Mouse (Mus musculus) MEL (cell line): ENCODE data around the gene Ywhab. TPM values are rescaled to one million over a fixed set of nuclear protein-coding genes. Genes with fewer than 3 reads are reported as not detected.

ENCODE experiments used
- DNase-seq: peaks from one replicate; pipeline ENCODE4 v3.0.0; 2011; ENCODE audit warnings: low read depth, low spot score
- H3K27ac ChIP-seq: 2 replicates; pipeline ENCODE4 v1.5.1; 2012; ENCODE audit warnings: low read depth, mild to moderate bottlenecking, control low read depth, low read length, moderate library complexity; ENCODE audit not compliant: control insufficient read depth
- H3K27me3 ChIP-seq, 2 experiments: fragments of 150-350 bp in 1 of 2; sonication (generic) in 1 of 2; 2 replicates each; pipeline ENCODE4 v1.6.1; 2012; ENCODE audit warnings: low read length in 2 of 2, mild to moderate bottlenecking in 2 of 2, improper control_type of control experiment in 1 of 2, moderate library complexity in 1 of 2; ENCODE audit not compliant: insufficient read depth in 2 of 2, control insufficient read depth in 1 of 2
- H3K36me3 ChIP-seq, 2 experiments: 2 replicates each; pipeline ENCODE4 v1.6.1; 2012 to 2014; ENCODE audit warnings: low read length in 2 of 2, improper control_type of control experiment in 1 of 2, inconsistent platforms in 1 of 2, mild to moderate bottlenecking in 1 of 2; ENCODE audit not compliant: insufficient read depth in 2 of 2, control insufficient read depth in 1 of 2
- H3K4me1 ChIP-seq, 2 experiments: fragments of 150-350 bp in 1 of 2; sonication (generic) in 1 of 2; 2 replicates each; pipeline ENCODE4 v1.6.1; 2012; ENCODE audit warnings: low read length in 2 of 2, improper control_type of control experiment in 1 of 2, mild to moderate bottlenecking in 1 of 2; ENCODE audit not compliant: insufficient read depth in 2 of 2, control insufficient read depth in 1 of 2
- H3K4me3 ChIP-seq, 2 experiments: fragments of 150-350 bp in 1 of 2; sonication (generic) in 1 of 2; 2 replicates each; pipeline ENCODE4 v1.5.1; 2012; ENCODE audit warnings: low read depth in 2 of 2, low read length in 2 of 2, mild to moderate bottlenecking in 2 of 2, moderate library complexity in 2 of 2, control low read depth in 1 of 2, improper control_type of control experiment in 1 of 2; ENCODE audit not compliant: control insufficient read depth in 1 of 2, insufficient read depth in 1 of 2
- H3K79me2 ChIP-seq: 2 replicates; pipeline ENCODE4 v1.6.1; 2012; ENCODE audit warnings: mild to moderate bottlenecking, low read length, moderate library complexity; ENCODE audit not compliant: control insufficient read depth, poor library complexity, insufficient read depth
- H3K9ac ChIP-seq: 2 replicates; pipeline ENCODE4 v1.6.1; 2012; ENCODE audit warnings: low read depth, mild to moderate bottlenecking, control low read depth, low read length, moderate library complexity; ENCODE audit not compliant: control insufficient read depth, poor library complexity, severe bottlenecking
- H3K9me3 ChIP-seq: fragments of 150-350 bp; sonication (generic); replicated peaks from 2 replicates; pipeline ENCODE4 v1.6.1; 2012; ENCODE audit warnings: mild to moderate bottlenecking, low read length, improper control_type of control experiment, moderate library complexity; ENCODE audit not compliant: insufficient read depth
- CHD1 ChIP-seq: IDR thresholded peaks from 2 replicates; pipeline ENCODE4 v1.6.1; 2012; ENCODE audit warnings: low read depth, mild to moderate bottlenecking, inconsistent platforms, low read length, improper control_type of control experiment
- CTCF ChIP-seq, 3 experiments: IDR thresholded peaks in 2 of 3; conservative IDR thresholded peaks in 1 of 3; 2 replicates each; pipeline ENCODE4 v1.5.1; 2011 to 2012; ENCODE audit warnings: low read length in 3 of 3, low read depth in 2 of 3, mild to moderate bottlenecking in 2 of 3, improper control_type of control experiment in 1 of 3, inconsistent platforms in 1 of 3, mixed read lengths in 1 of 3, moderate library complexity in 1 of 3; ENCODE audit not compliant: control insufficient read depth in 1 of 3, insufficient read depth in 1 of 3, poor library complexity in 1 of 3, severe bottlenecking in 1 of 3
- E2F4 ChIP-seq: IDR thresholded peaks from 2 replicates; pipeline ENCODE4 v1.6.1; 2011; ENCODE audit warnings: low read depth, low read length, improper control_type of control experiment, borderline replicate concordance
- ETS1 ChIP-seq: IDR thresholded peaks from 2 replicates; pipeline ENCODE4 v1.6.1; 2012; ENCODE audit warnings: low read depth, mild to moderate bottlenecking, inconsistent platforms, low read length, improper control_type of control experiment, moderate library complexity
- JUND ChIP-seq: IDR thresholded peaks from 2 replicates; pipeline ENCODE4 v1.6.1; 2011; ENCODE audit warnings: low read depth, mild to moderate bottlenecking, improper control_type of control experiment, low read length
- MAFK ChIP-seq: IDR thresholded peaks from 2 replicates; pipeline ENCODE4 v1.6.1; 2011; ENCODE audit warnings: low read depth, mild to moderate bottlenecking, low read length, improper control_type of control experiment, borderline replicate concordance
- MAX ChIP-seq: IDR thresholded peaks from 2 replicates; pipeline ENCODE4 v1.6.1; 2011; ENCODE audit warnings: low read length, improper control_type of control experiment
- MAZ ChIP-seq: IDR thresholded peaks from 2 replicates; pipeline ENCODE4 v1.6.1; 2012; ENCODE audit warnings: low read depth, mild to moderate bottlenecking, inconsistent platforms, low read length, improper control_type of control experiment
- MXI1 ChIP-seq: IDR thresholded peaks from 2 replicates; pipeline ENCODE4 v1.6.1; 2011; ENCODE audit warnings: mild to moderate bottlenecking, low read depth, low read length, improper control_type of control experiment
- MYB ChIP-seq: IDR thresholded peaks from 2 replicates; pipeline ENCODE4 v1.6.1; 2011; ENCODE audit warnings: mild to moderate bottlenecking, low read depth, low read length, improper control_type of control experiment
- MYC ChIP-seq: IDR thresholded peaks from 2 replicates; pipeline ENCODE4 v1.6.1; 2011; ENCODE audit warnings: low read depth, mild to moderate bottlenecking, low read length, improper control_type of control experiment, moderate library complexity
- NELFE ChIP-seq: IDR thresholded peaks from 2 replicates; pipeline ENCODE4 v1.6.1; 2011; ENCODE audit warnings: low read depth, low read length, improper control_type of control experiment
- POLR2A ChIP-seq, 2 experiments: IDR thresholded peaks; 2 replicates each; pipeline ENCODE4 v1.6.1; 2011 to 2012; ENCODE audit warnings: low read length in 2 of 2, mild to moderate bottlenecking in 2 of 2, control low read depth in 1 of 2, improper control_type of control experiment in 1 of 2, low read depth in 1 of 2, moderate library complexity in 1 of 2; ENCODE audit not compliant: control insufficient read depth in 1 of 2, insufficient read depth in 1 of 2, poor library complexity in 1 of 2
- POLR2AphosphoS2 ChIP-seq: IDR thresholded peaks from 2 replicates; pipeline ENCODE4 v1.6.1; 2011; ENCODE audit warnings: low read length, improper control_type of control experiment
- POLR2AphosphoS5 ChIP-seq: IDR thresholded peaks from 2 replicates; pipeline ENCODE4 v1.6.1; 2012; ENCODE audit warnings: low read depth, borderline replicate concordance, mild to moderate bottlenecking, inconsistent platforms, low read length, moderate library complexity, mixed read lengths
- SIN3A ChIP-seq: IDR thresholded peaks from 2 replicates; pipeline ENCODE4 v1.6.1; 2012; ENCODE audit warnings: low read length, improper control_type of control experiment, inconsistent platforms
- SMC3 ChIP-seq: IDR thresholded peaks from 2 replicates; pipeline ENCODE4 v1.6.1; 2011; ENCODE audit warnings: low read depth, low read length, improper control_type of control experiment
- TAL1 ChIP-seq: IDR thresholded peaks from 2 replicates; pipeline ENCODE4 v1.6.1; 2012; ENCODE audit warnings: mild to moderate bottlenecking, inconsistent platforms, low read length, moderate library complexity, mixed read lengths
- TBP ChIP-seq: IDR thresholded peaks from 2 replicates; pipeline ENCODE4 v1.8.0; 2011; ENCODE audit warnings: low read depth, low read length, improper control_type of control experiment
- TCF12 ChIP-seq: IDR thresholded peaks from 2 replicates; pipeline ENCODE4 v1.6.1; 2014; ENCODE audit warnings: low read depth, mild to moderate bottlenecking, inconsistent platforms, low read length, improper control_type of control experiment, moderate library complexity
- UBTF ChIP-seq: IDR thresholded peaks from 2 replicates; pipeline ENCODE4 v1.6.1; 2012; ENCODE audit warnings: low read depth, mild to moderate bottlenecking, inconsistent platforms, low read length, improper control_type of control experiment, moderate library complexity, borderline replicate concordance; ENCODE audit not compliant: insufficient read depth
- USF2 ChIP-seq, 2 experiments: IDR thresholded peaks; 2 replicates each; pipeline ENCODE4 v1.6.1; 2011 to 2012; ENCODE audit warnings: improper control_type of control experiment in 2 of 2, low read length in 2 of 2, borderline replicate concordance in 1 of 2, inconsistent platforms in 1 of 2, low read depth in 1 of 2, mild to moderate bottlenecking in 1 of 2; ENCODE audit not compliant: insufficient read depth in 1 of 2
- ZC3H11A ChIP-seq: IDR thresholded peaks from 2 replicates; pipeline ENCODE4 v1.6.1; 2012; ENCODE audit warnings: low read depth, mild to moderate bottlenecking, inconsistent platforms, low read length, improper control_type of control experiment
- ZKSCAN1 ChIP-seq: IDR thresholded peaks from 2 replicates; pipeline ENCODE4 v1.6.1; 2012; ENCODE audit warnings: low read depth, mild to moderate bottlenecking, inconsistent platforms, low read length, improper control_type of control experiment, moderate library complexity
- ZMIZ1 ChIP-seq: IDR thresholded peaks from 2 replicates; pipeline ENCODE4 v1.6.1; 2012; ENCODE audit warnings: low read depth, mild to moderate bottlenecking, inconsistent platforms, low read length, improper control_type of control experiment, moderate library complexity
- polyA plus RNA-seq, 2 experiments: library from polyadenylated mRNA; stranded (reverse) in 1 of 2; unstranded in 1 of 2; fragments of >175 nt in 1 of 2; fragments of >200 nt in 1 of 2; gene quantifications; 2 replicates each; pipeline versions ENCODE4 v1.2.1 to v1.2.4; 2012; ENCODE audit warnings: low replicate concordance in 2 of 2, low read depth in 1 of 2; ENCODE audit not compliant: insufficient read length in 2 of 2, insufficient read depth in 1 of 2, missing spikeins in 1 of 2
- total RNA-seq: library from RNA; depleted of rRNA; stranded (reverse); fragments of 300-350 nt; gene quantifications from 2 replicates; pipeline ENCODE4 v1.2.3, GENCODE M21; 2012

The Ywhab gene
- total and polyA plus RNA-seq, 3 experiments, result 71.4 to 717 (median 179) TPM

- Histone ChIP-seq H3K9ac (no peak overlapping the region), H3K79me2 (peaks cover 75% of the 10 kb centered on the region), H3K36me3 (peaks cover 15 to 29% of the 10 kb centered on the region in 2 experiments), H3K9me3 (no peaks in the 10 kb centered on the region), H3K27ac (no peak overlapping the region), H3K4me1 (peaks cover 3 to 15% of the 10 kb centered on the region in 2 experiments), H3K4me3 (no peak overlapping the region), H3K27me3 (no peaks in the 10 kb centered on the region)
- TF ChIP-seq JUND, result no peak
- TF ChIP-seq SMC3, result no peak
- TF ChIP-seq TAL1, result no peak
- no peak for TF ChIP-seq POLR2AphosphoS2
- no peak for TF ChIP-seq ZKSCAN1
- no peak for TF ChIP-seq MYB
- no peak for TF ChIP-seq ETS1
- no peak for DNase-seq
Measured at GRCm38 (mm10) chr2:163998981-163999380, 4.2 kb downstream of the Ywhab start.

- TF ChIP-seq UBTF (no peak), USF2 (IDR thresholded peaks at IDR 0.05; ENCODE audit: borderline replicate concordance in 1 of 2, insufficient read depth in 1 of 2, low read depth in 1 of 2, low read length in 2 of 2) (no peak), ZC3H11A (no peak), MXI1 (no peak), NELFE (no peak), TCF12 (no peak), POLR2A (IDR thresholded peaks at IDR 0.05; ENCODE audit: control insufficient read depth in 1 of 2, insufficient read depth in 1 of 2, low read depth in 1 of 2, low read length in 2 of 2, poor library complexity in 1 of 2) (no peak), POLR2AphosphoS5 (no peak)
- H3K27ac ChIP-seq, result no peak overlapping the region
- H3K36me3 ChIP-seq, result peaks cover 12 to 18% of the 10 kb centered on the region in 2 experiments
- H3K4me1 ChIP-seq, result peaks cover 0 to 3% of the 10 kb centered on the region in 2 experiments; a peak in 1 of 4 replicates
- no peaks in the 10 kb centered on the region for H3K9me3 ChIP-seq
- H3K4me3 ChIP-seq, result no peak overlapping the region
- peaks cover 82% of the 10 kb centered on the region for H3K79me2 ChIP-seq
- no peak for DNase-seq
- H3K27me3 ChIP-seq, result no peaks in the 10 kb centered on the region
- no peak overlapping the region for H3K9ac ChIP-seq
Measured at GRCm38 (mm10) chr2:164002637-164003036, 7.9 kb downstream of the Ywhab start.

GRCm38 (mm10) chr2:164004503-164004902 is 9.7 kb downstream of the Ywhab start:
- no peak for TF ChIP-seq CHD1
- no peak for TF ChIP-seq JUND
- TF ChIP-seq MAZ, result no peak
- no peak for TF ChIP-seq ZMIZ1
- no peak for TF ChIP-seq MAFK
- TF ChIP-seq SIN3A, result no peak
- no peak for TF ChIP-seq MYC
- no peak for TF ChIP-seq NELFE
- TF ChIP-seq POLR2A (IDR thresholded peaks at IDR 0.05; ENCODE audit: control insufficient read depth in 1 of 2, insufficient read depth in 1 of 2, low read depth in 1 of 2, low read length in 2 of 2, poor library complexity in 1 of 2), result no peak
- TF ChIP-seq CTCF (IDR thresholded peaks at IDR 0.05 in 2 of 3, conservative IDR thresholded peaks at IDR 0.05 in 1 of 3; ENCODE audit: control insufficient read depth in 1 of 3, insufficient read depth in 1 of 3, low read depth in 2 of 3, low read length in 3 of 3, poor library complexity in 1 of 3, severe bottlenecking in 1 of 3), result no peak; a peak in 1 of 6 replicates
- no peak for TF ChIP-seq E2F4
- no peak for TF ChIP-seq ETS1
- no peak for TF ChIP-seq MYB
- TF ChIP-seq MAX, result no peak
- TF ChIP-seq TBP, result no peak
- no peak for TF ChIP-seq ZKSCAN1
- H3K27ac ChIP-seq, result no peak overlapping the region
- no peak overlapping the region for H3K4me3 ChIP-seq
- no peak overlapping the region for H3K9ac ChIP-seq
- H3K4me1 ChIP-seq, result 0 out of 4 replicates have a peak, but pooled peaks cover 0 to 3% of the 10 kb centered on the region in 2 experiments
- H3K36me3 ChIP-seq, result peaks cover 2 to 10% of the 10 kb centered on the region in 2 experiments; a peak in 3 of 4 replicates
- peaks cover 85% of the 10 kb centered on the region for H3K79me2 ChIP-seq
- no peaks in the 10 kb centered on the region for H3K9me3 ChIP-seq
- DNase-seq, result no peak
- H3K27me3 ChIP-seq, result no peaks in the 10 kb centered on the region
